Mouse (Mus musculus) urinary bladder, postnatal 25 days (tissue): ENCODE results near the gene Mtif2.

Experiments used
- DNase-seq: peaks from one replicate; pipeline ENCODE4 v3.0.0; 2022; ENCODE audit warnings: low spot score

Gene Mtif2

GRCm38 (mm10) chr11:29560452-29560851, 34.2 kb downstream of the Mtif2 start:
- DNase-seq = no peak

DNA sequence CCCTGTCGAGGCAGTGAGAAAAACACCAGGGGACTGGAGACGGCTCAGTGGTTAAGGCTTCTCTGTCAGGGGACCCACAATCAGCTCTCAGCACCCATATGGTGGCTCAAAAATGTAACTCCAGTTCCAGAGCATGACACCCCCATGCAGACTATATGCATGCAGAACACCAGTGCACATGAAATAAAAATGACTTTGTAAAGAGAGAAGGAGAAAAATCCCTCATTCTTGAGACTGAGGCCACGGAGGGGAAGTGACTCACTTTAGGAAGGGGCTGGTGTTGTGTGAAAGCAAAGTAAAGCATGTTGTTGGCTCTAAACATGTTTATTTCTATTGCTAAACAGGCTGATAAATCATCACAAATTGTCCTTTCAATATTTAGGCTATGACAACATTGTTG, 34.8 kb downstream of the Mtif2 start:
- no peak for DNase-seq

DNA sequence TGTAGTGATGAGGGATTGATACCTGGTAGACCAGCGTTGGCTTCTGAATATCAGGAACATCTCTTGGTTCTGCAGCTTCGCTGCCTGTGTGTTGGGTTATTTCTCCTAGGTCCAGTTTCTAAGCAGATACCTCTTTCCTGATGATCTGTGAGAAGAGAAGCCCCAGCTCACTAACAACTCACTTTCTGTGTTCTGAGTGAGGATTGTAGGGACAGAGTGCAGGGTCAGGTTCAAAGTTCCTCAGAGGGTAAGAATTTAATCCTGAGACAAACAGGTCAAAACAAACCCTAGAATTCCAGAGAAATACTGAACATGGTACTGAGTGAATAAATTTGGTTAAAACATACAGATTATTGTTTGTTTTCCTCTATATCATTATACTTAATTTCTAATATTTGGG, 37.2 kb downstream of the Mtif2 start:
- no peak for DNase-seq

GRCm38 (mm10) chr11:29571536-29571935, 45.3 kb downstream of the Mtif2 start:
- no peak for DNase-seq

DNA sequence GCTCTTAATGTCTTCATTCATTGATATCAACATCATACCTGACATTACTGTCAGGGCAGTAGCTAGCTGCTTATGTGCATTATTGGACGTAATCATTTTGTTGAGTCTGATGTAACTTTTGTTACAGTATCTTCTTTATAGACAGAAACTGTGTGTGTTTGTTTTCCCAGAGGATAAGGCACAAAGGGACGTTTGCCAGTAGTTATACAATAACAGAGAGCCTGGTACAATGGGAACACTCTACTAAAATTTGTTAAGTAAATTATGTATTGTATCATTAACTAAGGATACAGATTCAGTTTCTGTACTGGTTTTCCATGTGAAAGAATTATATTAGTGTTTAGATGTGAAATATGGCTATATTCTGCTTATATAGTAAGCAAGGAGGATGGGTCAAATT, 46.4 kb downstream of the Mtif2 start:
- no peak for DNase-seq

GRCm38 (mm10) chr11:29579610-29580009, 53.4 kb downstream of the Mtif2 start:
- DNase-seq = no peak
